Mouse (Mus musculus) heart, adult 2 months (tissue): ENCODE results near the gene Cd160. TPM values are rescaled to one million over a fixed set of nuclear protein-coding genes. Genes with fewer than 3 reads are reported as not detected.

Source experiments
- DNase-seq, 2 experiments: peaks; one replicate each; pipeline ENCODE4 v3.0.0; 2021
- H3K27ac ChIP-seq: fragments of 200-600 bp; 2 replicates; pipeline ENCODE4 v1.8.1; 2022
- H3K27me3 ChIP-seq: fragments of 200-500 bp; 2 replicates; pipeline ENCODE4 v1.6.1; 2012; ENCODE audit warnings: mild to moderate bottlenecking, low read length, inconsistent platforms, mixed read lengths; ENCODE audit not compliant: control insufficient read depth, insufficient read depth
- H3K36me3 ChIP-seq: fragments of 200-500 bp; 2 replicates; pipeline ENCODE4 v1.6.1; 2012; ENCODE audit warnings: low read length, inconsistent platforms; ENCODE audit not compliant: control insufficient read depth, insufficient read depth
- H3K4me1 ChIP-seq: fragments of 200-500 bp; 2 replicates; pipeline ENCODE4 v1.6.1; 2011; ENCODE audit warnings: low read length; ENCODE audit not compliant: control insufficient read depth, insufficient read depth
- H3K4me3 ChIP-seq: fragments of 200-600 bp; 2 replicates; pipeline ENCODE4 v1.8.1; 2022
- H3K79me2 ChIP-seq: fragments of 200-500 bp; replicated peaks from 2 replicates; pipeline ENCODE4 v1.6.1; 2012; ENCODE audit warnings: mild to moderate bottlenecking, inconsistent platforms, low read length, moderate library complexity, mixed read lengths; ENCODE audit not compliant: control insufficient read depth, insufficient read depth
- H3K9ac ChIP-seq: fragments of 200-500 bp; 2 replicates; pipeline ENCODE4 v1.6.1; 2012; ENCODE audit warnings: low read depth, mild to moderate bottlenecking, control low read depth, inconsistent platforms, low read length, mixed read lengths
- CTCF ChIP-seq: fragments of 200-600 bp; IDR thresholded peaks from 2 replicates; pipeline ENCODE4 v1.8.1; 2022; ENCODE audit warnings: antibody characterized with exemption, mild to moderate bottlenecking, moderate library complexity
- EP300 ChIP-seq: fragments of 200-500 bp; IDR thresholded peaks from 2 replicates; pipeline ENCODE4 v1.6.1; 2011; ENCODE audit warnings: low read depth, low read length, control low read depth; ENCODE audit not compliant: insufficient read depth
- POLR2A ChIP-seq: fragments of 200-500 bp; IDR thresholded peaks from 2 replicates; pipeline ENCODE4 v1.6.1; 2011; ENCODE audit warnings: mild to moderate bottlenecking, low read depth, low read length, control low read depth; ENCODE audit not compliant: insufficient read depth
- WGBS: fragments of 180-500 bp; shearing (Covaris S2); methylation state at CpG from one replicate; pipeline ENCODE4 v1.1.7; 2018; 5-methylcytosine and 5-hydroxymethylcytosine counted together
- intact Hi-C: fragments of 180-260 bp; cut with DNase I; formaldehyde crosslinking; loops from one replicate; pipeline ENCODE4 v1.15.1; 2025
- polyA plus RNA-seq: library from polyadenylated mRNA; depleted of rRNA; stranded (reverse); fragments of >200 nt; gene quantifications from 2 replicates; pipeline ENCODE4 v1.2.3, GENCODE M21; 2012
- total RNA-seq, 2 experiments: library from RNA; stranded (reverse); gene quantifications; 2 replicates each; pipeline ENCODE4 v1.2.3; 2021

Gene Cd160
- total and polyA plus RNA-seq, 3 experiments, result 0.06 TPM; not detected in 2

DNA sequence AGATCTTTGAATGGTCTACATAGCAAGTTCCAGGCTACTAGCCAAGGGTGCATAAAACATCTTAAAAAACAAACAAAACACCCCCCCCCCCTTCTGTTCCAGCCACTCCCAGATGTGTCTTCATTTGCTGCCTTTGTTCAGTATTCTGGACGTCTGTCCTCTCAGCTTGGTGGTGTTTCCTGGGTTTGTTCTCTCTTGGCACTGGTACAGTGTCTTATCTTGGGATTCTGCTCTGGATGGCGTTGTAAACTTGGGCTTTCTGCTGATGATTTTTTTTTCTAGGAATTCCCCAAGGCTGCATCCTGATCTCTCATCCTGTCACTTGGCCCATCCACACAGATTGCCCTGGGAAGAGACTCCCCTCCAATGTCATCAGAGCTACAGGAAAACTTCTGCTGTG lies 7.3 kb upstream of the Cd160 start:
- Histone ChIP-seq H3K4me1 (no peaks in the 10 kb centered on the region), H3K4me3 (no peak overlapping the region), H3K9ac (no peak overlapping the region), H3K36me3 (no peaks in the 10 kb centered on the region), H3K27me3 (no peaks in the 10 kb centered on the region), H3K79me2 (no peaks in the 10 kb centered on the region), H3K27ac (no peak overlapping the region)
- DNase-seq, result no peak
- TF ChIP-seq EP300, result no peak
- intact Hi-C loops, result no loop called here
- WGBS, result 20% methylated on average over 2 of the region's 2 CpGs

- intact Hi-C loops, result no loop called here
- no peak overlapping the region for H3K27ac ChIP-seq
- no peaks in the 10 kb centered on the region for H3K4me1 ChIP-seq
- H3K4me3 ChIP-seq, result no peak overlapping the region
- no peaks in the 10 kb centered on the region for H3K36me3 ChIP-seq
- no peaks in the 10 kb centered on the region for H3K27me3 ChIP-seq
- no peak overlapping the region for H3K9ac ChIP-seq
- no peak for TF ChIP-seq POLR2A
- no peak for TF ChIP-seq EP300
- no peak for TF ChIP-seq CTCF
- no peak for DNase-seq
- 83% methylated on average over 7 of the region's 7 CpGs for WGBS
- no peaks in the 10 kb centered on the region for H3K79me2 ChIP-seq
These were observed 5.6 kb upstream of the Cd160 start for GRCm38 (mm10) chr3:96834587-96835348.

DNA sequence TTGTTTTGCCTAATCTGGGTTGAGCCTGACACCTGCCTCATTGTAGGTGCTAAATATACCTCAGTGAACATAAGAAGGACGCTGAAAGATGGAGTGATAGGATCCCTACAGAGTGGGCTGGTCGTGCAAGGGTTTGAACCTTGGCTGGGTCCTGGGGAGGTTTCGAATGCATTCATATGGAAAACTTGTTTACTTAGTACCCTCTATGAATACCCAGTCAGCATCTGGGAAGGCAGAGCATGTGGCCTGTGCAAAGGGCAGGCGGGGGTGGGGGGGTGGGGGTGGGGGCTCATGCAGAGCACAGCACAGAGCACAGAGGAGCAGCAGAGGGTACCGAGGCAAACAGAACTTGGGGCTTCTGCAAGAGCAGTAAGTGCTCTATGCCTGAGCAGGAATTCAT lies 3.8 kb upstream of the Cd160 start:
- no peak for DNase-seq
- no peaks in the 10 kb centered on the region for H3K27me3 ChIP-seq
- TF ChIP-seq EP300, result no peak
- no peak for TF ChIP-seq POLR2A
- no peak for TF ChIP-seq CTCF
- WGBS, result 55% methylated on average over 5 of the region's 5 CpGs
- no peaks in the 10 kb centered on the region for H3K79me2 ChIP-seq
- H3K4me1 ChIP-seq, result no peaks in the 10 kb centered on the region
- no peak overlapping the region for H3K9ac ChIP-seq
- H3K4me3 ChIP-seq, result no peak overlapping the region
- H3K27ac ChIP-seq, result no peak overlapping the region
- H3K36me3 ChIP-seq, result no peaks in the 10 kb centered on the region
- intact Hi-C loops, result no loop called here

GRCm38 (mm10) chr3:96829856-96830255 lies 705 bp upstream of the Cd160 start:
- Histone ChIP-seq H3K79me2 (no peaks in the 10 kb centered on the region), H3K27ac (no peak overlapping the region), H3K36me3 (no peaks in the 10 kb centered on the region), H3K4me3 (no peak overlapping the region), H3K4me1 (no peaks in the 10 kb centered on the region), H3K9ac (no peak overlapping the region), H3K27me3 (no peaks in the 10 kb centered on the region)
- intact Hi-C loops, result no loop called here
- DNase-seq, result no peak
- TF ChIP-seq CTCF (no peak), EP300 (no peak)
- 87% methylated on average over 10 of the region's 10 CpGs for WGBS

DNA sequence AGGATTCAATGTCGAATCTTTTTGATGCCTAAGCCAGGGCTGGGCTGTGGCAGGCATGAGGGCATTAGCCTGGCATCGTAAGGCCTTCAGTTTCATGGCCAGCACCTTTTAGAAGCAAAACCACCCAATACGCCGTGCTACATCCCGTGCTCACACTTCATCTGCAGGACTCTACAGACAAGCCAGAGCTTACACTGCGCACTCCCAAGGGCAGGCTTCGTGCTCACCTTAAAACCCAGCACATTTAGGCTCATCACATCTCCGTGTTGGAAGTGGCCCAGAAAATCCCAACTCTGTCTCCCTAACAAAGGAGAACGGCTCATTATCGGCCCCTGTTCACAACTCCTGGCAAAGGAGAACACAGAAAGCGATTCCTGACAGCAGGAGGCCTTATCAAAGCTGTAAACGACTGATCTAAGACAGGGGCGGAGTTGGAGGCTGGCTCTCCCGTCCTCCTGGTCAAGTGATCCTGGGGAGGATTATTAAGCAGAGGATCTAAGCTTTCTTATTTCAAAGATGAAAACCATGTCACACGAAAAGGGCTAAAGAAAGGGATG lies 765 bp downstream of the Cd160 start:
- no peak for DNase-seq
- no peaks in the 10 kb centered on the region for H3K79me2 ChIP-seq
- TF ChIP-seq POLR2A, result no peak
- no peaks in the 10 kb centered on the region for H3K36me3 ChIP-seq
- no peak overlapping the region for H3K4me3 ChIP-seq
- no peak overlapping the region for H3K9ac ChIP-seq
- intact Hi-C loops, result no loop called here
- no peak overlapping the region for H3K27ac ChIP-seq
- no peaks in the 10 kb centered on the region for H3K27me3 ChIP-seq
- no peaks in the 10 kb centered on the region for H3K4me1 ChIP-seq
- whole genome bisulfite sequencing, result 48% methylated on average over 15 of the region's 15 CpGs

GRCm38 (mm10) chr3:96825261-96825660 lies 3.9 kb downstream of the Cd160 start:
- 50% methylated on average over 11 of the region's 11 CpGs for WGBS
- intact Hi-C loops, result no loop called here
- no peak for TF ChIP-seq POLR2A
- no peak for TF ChIP-seq EP300
- H3K9ac ChIP-seq, result no peak overlapping the region
- no peak overlapping the region for H3K4me3 ChIP-seq
- H3K36me3 ChIP-seq, result no peaks in the 10 kb centered on the region
- DNase-seq, result no peak
- H3K27ac ChIP-seq, result no peak overlapping the region
- no peaks in the 10 kb centered on the region for H3K4me1 ChIP-seq
- no peaks in the 10 kb centered on the region for H3K27me3 ChIP-seq
- no peaks in the 10 kb centered on the region for H3K79me2 ChIP-seq
